Mouse (Mus musculus): ENCODE data around the gene Ube2c. TPM values are rescaled to one million over a fixed set of nuclear protein-coding genes. Genes with fewer than 3 reads are reported as not detected.

The Ube2c gene
- 638 and 648 TPM in 2 replicates for polyA plus RNA-seq (2016; fragmentation: Nextera tagmentation; extraction: Ambion mirVana)

DNA sequence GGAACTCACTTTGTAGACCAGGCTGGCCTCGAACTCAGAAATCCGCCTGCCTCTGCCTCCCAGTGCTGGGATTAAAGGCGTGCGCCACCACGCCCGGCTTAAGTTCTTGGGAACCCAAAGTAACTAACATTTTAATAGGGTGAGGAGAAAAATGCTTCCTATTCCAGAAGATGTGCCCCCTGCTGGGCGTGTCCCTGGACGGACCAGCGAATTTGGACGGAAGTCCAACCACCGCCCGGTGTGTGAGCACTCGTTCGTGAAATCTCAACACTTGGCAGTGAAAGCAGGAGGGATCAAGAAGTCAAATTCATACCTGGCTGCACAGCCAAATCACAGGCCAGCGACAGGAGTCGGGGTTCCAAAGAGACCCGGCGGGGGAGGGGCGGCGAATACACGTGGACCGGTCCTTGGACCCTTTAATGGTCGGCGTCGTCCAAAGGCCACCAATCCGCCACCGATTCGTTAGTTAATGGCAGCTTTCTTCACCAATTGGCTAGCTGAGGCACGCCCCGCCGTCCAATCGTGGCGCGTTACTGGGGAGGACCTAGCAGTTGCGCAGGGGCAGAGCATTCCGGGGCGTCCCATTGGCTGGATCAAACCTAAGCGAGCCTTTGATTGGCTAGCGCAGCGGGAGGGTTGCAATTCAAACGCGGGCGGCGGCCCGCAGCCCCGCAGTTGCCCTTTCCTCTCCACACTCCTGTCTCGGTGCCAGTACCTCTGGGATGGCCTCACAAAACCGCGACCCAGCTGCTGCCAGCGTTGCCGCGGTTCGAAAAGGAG is at the start of gene Ube2c:
Gene Ube2c (plus strand): TSS at position 641 of the 780 bp plus-strand sequence.
- Histone ChIP-seq H3K9me3 (no peaks in the 10 kb centered on the region), H3K4me1 (peaks cover 28% of the 10 kb centered on the region), H3K4me3 (peak within 1 kb of the TSS; percentile 99), H3K36me3 (replicated peaks) (peaks cover 76% of the 10 kb centered on the region), H3K27me3 (ENCODE audit: poor library complexity, severe bottlenecking) (no peaks in the 10 kb centered on the region), H3K27ac (peak within 1 kb of the TSS; percentile 98)
- WGBS = 2% methylated on average over 53 of the region's 53 CpGs
- peak; percentile 99 for DNase-seq (ENCODE audit: extremely low spot score, low spot score)

DNA sequence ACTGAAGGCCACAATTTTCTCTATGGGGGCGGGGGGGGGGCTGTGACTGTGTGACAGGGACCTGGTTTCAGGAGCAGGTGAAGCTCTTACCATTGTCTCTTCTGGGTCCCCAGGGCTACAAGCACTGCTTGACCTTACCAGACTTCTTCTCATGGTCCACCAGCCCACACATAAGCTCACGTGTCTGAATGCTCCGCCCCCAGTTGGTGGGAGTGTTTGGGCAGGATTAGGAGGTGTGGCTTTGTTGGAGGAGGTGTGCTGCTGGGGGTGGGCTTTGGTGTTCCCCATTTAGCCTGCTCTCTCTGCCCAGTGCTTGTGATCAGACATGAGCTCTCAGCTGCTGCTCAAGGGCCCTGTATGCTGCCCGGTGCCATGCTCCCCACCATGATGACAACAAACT is 46.4 kb upstream of the Ube2c start:
- 70% methylated on average over 4 of the region's 4 CpGs for WGBS

DNA sequence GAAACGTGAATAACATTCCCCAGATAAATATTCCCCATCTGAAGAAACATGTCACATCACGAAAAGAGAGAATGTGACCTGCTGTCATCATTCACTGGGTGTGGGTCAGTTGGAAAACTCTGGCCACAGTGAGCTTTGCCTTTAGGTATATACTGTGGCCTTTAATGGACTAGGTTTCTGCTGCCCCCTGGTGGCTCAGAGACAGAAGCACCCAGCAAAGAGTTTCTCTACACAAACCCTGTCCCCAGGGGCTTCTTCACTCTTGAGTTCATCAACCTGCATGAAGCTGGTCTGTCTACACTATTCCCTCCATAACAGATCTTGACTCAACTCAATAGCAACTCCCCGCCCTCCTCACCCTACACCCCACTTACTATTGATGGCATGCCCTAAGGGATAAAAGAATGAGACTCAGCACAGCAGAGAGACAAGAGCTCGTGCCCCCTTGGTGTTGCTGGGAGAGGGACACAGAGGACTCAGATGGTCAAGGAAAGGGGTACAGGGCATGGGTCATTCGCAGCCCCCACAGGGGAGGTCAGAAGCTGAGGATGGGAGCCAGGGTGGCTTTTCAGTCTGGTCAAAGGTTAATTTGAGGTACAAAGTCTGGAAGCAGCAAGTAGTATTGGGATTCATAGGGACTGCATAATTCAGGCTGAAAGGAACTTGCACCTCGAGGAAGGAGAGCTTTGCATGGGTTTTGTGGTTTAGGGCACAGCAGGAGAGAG is 43.6 kb upstream of the Ube2c start:
- DNase-seq (ENCODE audit: extremely low spot score, low spot score) = peak; percentile 56
- Histone ChIP-seq H3K4me3 (no peak overlapping the region), H3K4me1 (no peaks in the 10 kb centered on the region), H3K27me3 (ENCODE audit: poor library complexity, severe bottlenecking) (no peaks in the 10 kb centered on the region), H3K27ac (no peak overlapping the region), H3K9me3 (no peaks in the 10 kb centered on the region), H3K36me3 (replicated peaks) (no peaks in the 10 kb centered on the region)
- 27% methylated on average over 6 of the region's 6 CpGs for WGBS

More for the DNA sequence above, 46.4 kb upstream of the Ube2c start:
- Histone ChIP-seq H3K27ac (no peak overlapping the region), H3K4me1 (no peaks in the 10 kb centered on the region), H3K9me3 (no peaks in the 10 kb centered on the region), H3K4me3 (no peak overlapping the region), H3K27me3 (ENCODE audit: poor library complexity, severe bottlenecking) (no peaks in the 10 kb centered on the region), H3K36me3 (replicated peaks) (no peaks in the 10 kb centered on the region)
- DNase-seq (ENCODE audit: extremely low spot score, low spot score) = no peak

DNA sequence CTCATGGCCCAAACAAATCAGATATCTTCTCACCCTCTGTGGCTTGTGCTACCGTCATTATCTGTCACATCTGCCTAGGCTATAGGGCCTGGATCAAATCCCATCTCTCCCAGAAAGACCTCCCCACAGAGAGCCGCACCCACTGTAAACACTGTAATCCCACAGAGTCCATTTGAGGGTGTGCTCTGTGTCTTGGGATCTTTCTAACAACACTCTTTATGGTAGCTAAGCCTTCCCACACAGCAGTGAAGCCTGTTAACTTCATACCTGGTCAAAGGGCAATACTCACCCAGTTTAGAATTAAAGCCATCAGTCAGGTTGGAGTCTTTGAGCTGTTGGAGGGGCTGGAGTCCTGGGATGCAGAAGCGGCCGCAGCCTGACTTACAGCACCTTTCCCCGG is 38.0 kb upstream of the Ube2c start:
- Histone ChIP-seq H3K27ac (no peak overlapping the region), H3K36me3 (replicated peaks) (no peaks in the 10 kb centered on the region), H3K9me3 (no peaks in the 10 kb centered on the region), H3K27me3 (ENCODE audit: poor library complexity, severe bottlenecking) (no peaks in the 10 kb centered on the region; the same call in 1 of the 2 replicates), H3K4me3 (no peak overlapping the region), H3K4me1 (0 out of 2 replicates have a peak, but pooled peaks cover 3% of the 10 kb centered on the region)
- no peak for DNase-seq (ENCODE audit: extremely low spot score, low spot score)
- WGBS = 82% methylated on average over 5 of the region's 5 CpGs

DNA sequence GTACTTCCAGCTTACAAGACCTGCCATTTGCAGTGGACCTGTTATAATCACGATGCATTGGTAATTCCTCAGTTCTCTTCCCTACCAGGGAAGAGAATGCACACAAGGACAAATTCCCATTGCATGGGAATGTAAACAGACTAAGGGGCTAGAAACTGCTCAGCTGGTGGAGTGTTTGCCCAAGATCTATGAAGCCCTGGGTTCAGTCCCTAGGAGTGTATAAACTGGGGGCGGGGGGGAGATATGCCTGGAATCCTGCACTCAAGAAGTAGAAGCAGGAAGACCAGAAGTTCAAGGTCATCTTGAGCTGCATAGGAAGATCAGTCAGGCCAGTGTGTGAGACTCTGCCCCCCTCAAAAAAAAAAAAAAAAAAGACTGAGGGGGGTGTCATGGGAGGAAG is 36.4 kb upstream of the Ube2c start:
- Histone ChIP-seq H3K27ac (no peak overlapping the region), H3K9me3 (no peaks in the 10 kb centered on the region), H3K36me3 (replicated peaks) (no peaks in the 10 kb centered on the region), H3K4me1 (0 out of 2 replicates have a peak, but pooled peaks cover 3% of the 10 kb centered on the region), H3K4me3 (no peak overlapping the region), H3K27me3 (ENCODE audit: poor library complexity, severe bottlenecking) (no peaks in the 10 kb centered on the region; the same call in 1 of the 2 replicates)
- no peak for DNase-seq (ENCODE audit: extremely low spot score, low spot score)
- 89% methylated on average over 2 of the region's 2 CpGs for WGBS

DNA sequence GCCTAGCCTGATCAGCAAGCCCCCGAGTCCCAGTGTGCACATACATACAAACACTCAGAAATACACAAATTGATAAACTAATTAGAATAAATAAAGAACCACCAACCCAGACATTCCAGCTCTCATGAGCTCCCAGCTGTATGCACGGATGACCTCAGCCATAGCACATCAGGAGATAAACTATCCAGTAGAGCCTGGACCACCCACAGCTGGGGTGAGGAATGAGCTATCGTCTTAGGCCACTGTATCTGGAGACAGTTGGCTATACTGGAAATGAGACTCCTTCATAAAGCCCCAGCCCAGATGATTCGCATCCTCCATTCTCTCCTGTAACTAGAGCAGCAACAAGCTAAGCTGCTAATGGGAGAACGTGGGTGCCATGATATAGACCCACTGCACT is 34.9 kb upstream of the Ube2c start:
- WGBS = 89% methylated on average over 5 of the region's 5 CpGs

DNA sequence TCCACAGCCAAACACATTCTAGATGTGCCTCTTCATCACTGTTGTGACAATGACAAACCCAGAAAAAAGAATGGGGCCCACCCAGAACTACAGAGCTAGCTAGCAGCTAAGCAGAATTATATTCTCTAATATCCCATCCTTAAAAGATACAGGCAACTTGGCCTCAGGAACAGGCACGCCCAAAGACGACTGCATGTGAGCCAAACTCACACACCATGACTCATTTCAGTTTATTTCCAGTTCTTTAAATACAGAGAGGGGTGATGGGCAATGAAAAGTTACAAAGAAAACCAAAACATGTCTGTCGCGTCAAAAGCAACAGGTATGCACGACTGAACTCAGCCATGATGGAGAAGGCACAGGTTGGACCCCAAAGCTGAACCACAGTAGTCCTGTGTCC is 34.3 kb upstream of the Ube2c start:
- Histone ChIP-seq H3K27ac (no peak overlapping the region), H3K9me3 (no peaks in the 10 kb centered on the region), H3K27me3 (ENCODE audit: poor library complexity, severe bottlenecking) (no peaks in the 10 kb centered on the region; the same call in 1 of the 2 replicates), H3K36me3 (replicated peaks) (no peaks in the 10 kb centered on the region), H3K4me1 (0 out of 2 replicates have a peak, but pooled peaks cover 7% of the 10 kb centered on the region), H3K4me3 (no peak overlapping the region)
- WGBS = 93% methylated on average over 5 of the region's 5 CpGs
- no peak for DNase-seq (ENCODE audit: extremely low spot score, low spot score)

More for the DNA sequence above, 34.9 kb upstream of the Ube2c start:
- H3K27ac ChIP-seq = no peak overlapping the region
- H3K9me3 ChIP-seq = no peaks in the 10 kb centered on the region
- no peak for DNase-seq (ENCODE audit: extremely low spot score, low spot score)
- H3K27me3 ChIP-seq (ENCODE audit: poor library complexity, severe bottlenecking) = no peaks in the 10 kb centered on the region; the same call in 1 of the 2 replicates
- H3K36me3 ChIP-seq (replicated peaks) = no peaks in the 10 kb centered on the region
- H3K4me3 ChIP-seq = no peak overlapping the region
- 0 out of 2 replicates have a peak, but pooled peaks cover 3% of the 10 kb centered on the region for H3K4me1 ChIP-seq

DNA sequence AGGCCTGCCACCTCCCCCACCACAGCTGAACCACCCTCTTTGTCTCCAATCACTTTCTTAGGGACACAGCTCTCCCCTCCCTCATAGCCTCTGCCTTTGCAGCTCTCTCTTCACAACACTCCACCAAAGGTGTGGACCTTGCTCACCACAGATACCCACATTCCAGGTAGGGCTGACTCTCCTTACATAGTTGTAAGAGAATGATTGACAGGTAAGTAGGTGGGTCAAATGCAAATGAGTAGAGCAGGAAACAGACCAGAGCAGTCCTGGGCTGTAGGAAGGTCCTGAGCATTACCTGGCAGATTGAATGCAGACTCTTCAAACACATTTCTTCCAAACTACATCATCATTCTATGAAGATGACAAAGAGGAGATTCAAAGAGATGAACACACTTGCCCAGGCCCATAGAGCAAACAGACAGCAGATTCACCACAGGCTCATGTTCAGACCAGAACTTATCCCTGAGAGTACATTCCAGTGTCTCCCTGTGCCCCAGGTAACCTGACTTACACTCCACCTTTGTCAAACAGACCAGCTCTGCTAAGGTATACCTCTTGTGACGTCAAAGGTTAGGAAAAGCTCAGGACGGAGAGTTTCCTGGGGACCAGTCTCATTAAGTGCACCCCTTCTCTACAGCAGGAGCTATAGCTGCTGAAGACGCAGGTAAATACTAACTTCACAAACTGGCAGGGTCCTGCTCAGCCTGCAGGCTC is 32.2 kb upstream of the Ube2c start:
- WGBS = 73% methylated on average over 3 of the region's 3 CpGs
- no peaks in the 10 kb centered on the region for H3K36me3 ChIP-seq (replicated peaks)
- H3K4me1 ChIP-seq = 0 out of 2 replicates have a peak, but pooled peaks cover 7% of the 10 kb centered on the region
- DNase-seq (ENCODE audit: extremely low spot score, low spot score) = no peak
- H3K4me3 ChIP-seq = no peak overlapping the region
- H3K27me3 ChIP-seq (ENCODE audit: poor library complexity, severe bottlenecking) = no peaks in the 10 kb centered on the region; the same call in 1 of the 2 replicates
- no peak overlapping the region for H3K27ac ChIP-seq
- H3K9me3 ChIP-seq = no peaks in the 10 kb centered on the region

DNA sequence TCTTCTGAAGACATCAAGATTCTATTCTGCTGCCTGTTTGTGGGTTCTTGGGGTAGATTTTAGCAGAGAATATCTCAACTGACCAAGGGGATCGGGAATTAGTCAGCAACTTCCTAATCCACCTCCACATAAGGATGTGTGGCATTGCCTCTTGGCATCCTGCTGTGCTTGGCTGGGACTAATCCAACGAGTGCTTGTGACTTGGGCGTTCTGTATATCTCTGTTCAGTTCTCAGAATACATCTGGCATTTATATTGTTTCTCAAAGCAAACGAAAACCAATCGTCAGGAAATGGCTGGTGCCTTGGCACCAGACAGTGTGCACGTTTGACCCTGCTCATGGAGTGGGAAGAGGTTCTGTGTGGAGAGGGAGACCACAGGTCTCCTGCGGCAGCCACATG is 29.8 kb upstream of the Ube2c start:
- peaks cover 5% of the 10 kb centered on the region for H3K4me1 ChIP-seq
- H3K4me3 ChIP-seq = no peak overlapping the region
- H3K9me3 ChIP-seq = no peaks in the 10 kb centered on the region
- no peaks in the 10 kb centered on the region for H3K36me3 ChIP-seq (replicated peaks)
- no peak overlapping the region for H3K27ac ChIP-seq
- WGBS = 65% methylated on average over 7 of the region's 7 CpGs
- no peaks in the 10 kb centered on the region for H3K27me3 ChIP-seq (ENCODE audit: poor library complexity, severe bottlenecking)
- DNase-seq (ENCODE audit: extremely low spot score, low spot score) = no peak

DNA sequence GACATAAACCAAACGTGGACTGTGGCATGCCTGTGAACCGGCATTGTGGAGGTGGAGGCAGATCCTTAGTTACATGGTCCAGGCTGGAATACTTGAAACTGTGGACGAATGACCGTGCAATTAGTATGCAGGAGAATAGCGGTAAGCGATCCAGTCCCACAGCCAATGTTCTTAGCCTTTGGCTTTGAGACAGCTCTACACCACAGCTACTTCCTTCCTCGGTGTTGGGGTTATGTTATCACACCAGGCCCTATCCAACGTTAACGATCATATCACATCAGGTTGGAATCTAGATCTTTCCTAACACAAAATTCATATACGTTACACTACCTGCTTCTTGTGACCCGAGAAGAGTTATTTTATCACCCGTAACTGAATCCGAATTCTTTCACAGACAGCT is 24.7 kb upstream of the Ube2c start:
- H3K4me1 ChIP-seq = peaks cover 28% of the 10 kb centered on the region
- no peak for DNase-seq (ENCODE audit: extremely low spot score, low spot score)
- no peaks in the 10 kb centered on the region for H3K9me3 ChIP-seq
- H3K27ac ChIP-seq = no peak overlapping the region
- H3K27me3 ChIP-seq (ENCODE audit: poor library complexity, severe bottlenecking) = no peaks in the 10 kb centered on the region
- peaks cover 28% of the 10 kb centered on the region for H3K36me3 ChIP-seq (replicated peaks)
- WGBS = 81% methylated on average over 13 of the region's 13 CpGs
- peak overlapping the region; percentile 93 for H3K4me3 ChIP-seq

DNA sequence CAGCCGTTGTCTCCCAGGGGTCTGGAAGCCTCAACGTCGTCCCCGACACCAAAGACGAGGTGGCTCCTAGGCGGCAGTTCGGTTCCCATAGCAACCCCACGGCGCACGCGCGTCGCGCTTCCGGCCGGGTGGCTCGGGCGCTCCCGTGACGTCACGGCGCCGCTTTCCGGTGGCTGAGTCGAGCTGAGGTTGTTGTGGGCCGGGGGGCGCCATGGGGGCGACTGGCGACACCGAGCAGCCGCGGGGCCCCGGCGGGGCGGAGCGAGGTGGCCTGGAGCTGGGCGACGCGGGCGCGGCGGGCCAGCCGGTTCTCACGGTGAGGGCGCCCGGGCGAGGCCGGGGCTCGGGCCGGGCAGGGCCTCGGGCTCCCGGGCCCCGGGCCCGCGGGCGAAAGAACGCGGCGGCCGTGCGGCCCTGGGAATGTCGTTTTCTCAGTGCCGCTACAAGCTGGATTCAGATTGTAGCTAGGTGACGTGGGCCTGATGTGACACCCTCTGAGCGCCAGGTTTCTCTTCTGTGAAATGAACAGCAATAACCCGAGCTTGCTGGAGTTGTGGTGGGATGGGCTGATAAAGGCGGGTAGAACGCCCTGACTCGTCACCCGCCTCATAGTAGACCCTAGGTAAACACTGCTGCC is 23.7 kb upstream of the Ube2c start, which contains the start of the genes Wfdc3 and Dnttip1:
Gene Wfdc3 (minus strand): TSS at position 89 of the 637 bp plus-strand sequence.
Gene Dnttip1 (plus strand): TSS at position 141 of the 637 bp plus-strand sequence.
- Histone ChIP-seq H3K4me3 (peak within 1 kb of the TSS; percentile 93), H3K9me3 (no peaks in the 10 kb centered on the region), H3K36me3 (replicated peaks) (peaks cover 38% of the 10 kb centered on the region), H3K4me1 (peaks cover 25% of the 10 kb centered on the region), H3K27me3 (ENCODE audit: poor library complexity, severe bottlenecking) (no peaks in the 10 kb centered on the region), H3K27ac (peak within 1 kb of the TSS; percentile 95)
- peak; percentile 95 for DNase-seq (ENCODE audit: extremely low spot score, low spot score)
- under 1% methylated on average over 70 of the region's 70 CpGs for WGBS

DNA sequence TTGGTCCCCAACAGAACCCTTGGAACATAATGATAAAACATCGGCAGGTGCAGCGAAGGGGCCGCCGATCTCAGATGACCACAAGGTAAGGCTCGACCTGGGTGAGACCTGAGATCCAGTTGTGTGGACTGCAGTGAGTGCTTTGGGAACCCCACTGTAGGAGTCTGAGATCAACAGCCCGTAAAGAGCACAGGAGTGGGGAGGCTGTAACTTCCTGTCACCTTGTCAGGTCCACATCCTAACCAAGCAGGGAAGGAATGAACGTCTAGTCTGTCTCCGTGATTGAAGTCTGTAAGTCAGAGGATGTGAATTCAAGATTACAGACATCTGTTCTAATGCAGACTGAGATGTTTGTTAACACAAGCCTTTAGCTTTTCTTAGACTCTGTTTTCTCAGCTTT is 23.0 kb upstream of the Ube2c start:
- peaks cover 45% of the 10 kb centered on the region for H3K36me3 ChIP-seq (replicated peaks)
- H3K27me3 ChIP-seq (ENCODE audit: poor library complexity, severe bottlenecking) = no peaks in the 10 kb centered on the region
- peak overlapping the region; percentile 93 for H3K4me3 ChIP-seq
- WGBS = 64% methylated on average over 8 of the region's 8 CpGs
- no peaks in the 10 kb centered on the region for H3K9me3 ChIP-seq
- no peak for DNase-seq (ENCODE audit: extremely low spot score, low spot score)
- peak overlapping the region; percentile 95 for H3K27ac ChIP-seq
- H3K4me1 ChIP-seq = peaks cover 25% of the 10 kb centered on the region
